Mouse (Mus musculus) layer of hippocampus, postnatal 25 days (tissue): ENCODE data around the gene Crmp1. TPM values are rescaled to one million over a fixed set of nuclear protein-coding genes. Genes with fewer than 3 reads are reported as not detected.

Source experiments
- DNase-seq, 2 experiments: peaks; one replicate each; pipeline ENCODE4 v3.0.0; 2022; ENCODE audit warnings: mixed read lengths in 2 of 2, low spot score in 1 of 2; ENCODE audit errors: extremely low spot score in 1 of 2
- total RNA-seq, 2 experiments: library from RNA; stranded (reverse); gene quantifications; 2 replicates each; pipeline ENCODE4 v1.2.3; 2021

Crmp1 gene
- total RNA-seq, 2 experiments from 2014 or later, result 252 to 276 TPM

GRCm38 (mm10) chr5:37289236-37289635 lies 47.5 kb downstream of the Crmp1 start:
- DNase-seq, result peak; percentile 33 to 63

- peak; percentile 35 to 47 for DNase-seq
Measured at GRCm38 (mm10) chr5:37290983-37291382, 49.2 kb downstream of the Crmp1 start.

- DNase-seq, result no peak
Measured at GRCm38 (mm10) chr5:37296717-37297116, 55.0 kb downstream of the Crmp1 start.

- peak in 1 of 2 experiments; percentile 63 for DNase-seq
Measured at GRCm38 (mm10) chr5:37298370-37298769, 56.6 kb downstream of the Crmp1 start.

- no peak for DNase-seq
Measured at GRCm38 (mm10) chr5:37310026-37310425, 68.3 kb downstream of the Crmp1 start.

GRCm38 (mm10) chr5:37312980-37313722 lies 71.4 kb downstream of the Crmp1 start:
- no peak for DNase-seq

- no peak for DNase-seq
Measured at GRCm38 (mm10) chr5:37318715-37319114, 77.0 kb downstream of the Crmp1 start.

GRCm38 (mm10) chr5:37320174-37320573 lies 78.4 kb downstream of the Crmp1 start:
- no peak for DNase-seq

GRCm38 (mm10) chr5:37320761-37321160 lies 79.0 kb downstream of the Crmp1 start:
- DNase-seq, result no peak

GRCm38 (mm10) chr5:37326675-37327074 lies 84.9 kb downstream of the Crmp1 start:
- no peak for DNase-seq

- DNase-seq, result no peak
Measured at GRCm38 (mm10) chr5:37330449-37331132, 88.9 kb downstream of the Crmp1 start.

- DNase-seq, result no peak
Measured at GRCm38 (mm10) chr5:37331133-37331505, 89.4 kb downstream of the Crmp1 start.

- DNase-seq, result no peak
Measured at GRCm38 (mm10) chr5:37332066-37332465, 90.3 kb downstream of the Crmp1 start.

GRCm38 (mm10) chr5:37335061-37335460 lies 93.3 kb downstream of the Crmp1 start:
- DNase-seq, result no peak

- peak in 1 of 2 experiments; percentile 54 for DNase-seq
Measured at GRCm38 (mm10) chr5:37336485-37337105, 94.9 kb downstream of the Crmp1 start, which contains the start of gene Evc. TSS of gene Evc (minus strand) at chr5:37336894.

GRCm38 (mm10) chr5:37337696-37338095 lies 96.0 kb downstream of the Crmp1 start:
- no peak for DNase-seq

GRCm38 (mm10) chr5:37338288-37338687 lies 96.5 kb downstream of the Crmp1 start, which contains the start of gene Evc2:
TSS of gene Evc2 (plus strand) at chr5:37338499.
- peak; percentile 56 to 65 for DNase-seq
